Mouse (Mus musculus) CH12.LX (cell line): ENCODE data around the gene Ppox. TPM values are rescaled to one million over a fixed set of nuclear protein-coding genes. Genes with fewer than 3 reads are reported as not detected.

Experiments
- DNase-seq: peaks from one replicate; pipeline ENCODE4 v3.0.0-alpha.2; 2013; ENCODE audit errors: extremely low read depth
- H3K27ac ChIP-seq: 2 replicates; pipeline ENCODE4 v1.5.1; 2012; ENCODE audit warnings: low read depth, mild to moderate bottlenecking, control low read depth, moderate library complexity; ENCODE audit not compliant: insufficient read depth
- H3K27me3 ChIP-seq: replicated peaks from 2 replicates; pipeline ENCODE3; 2012; ENCODE audit warnings: inconsistent platforms
- H3K36me3 ChIP-seq, 2 experiments: replicated peaks in 1 of 2; 2 replicates each; pipeline versions ENCODE3 to v1.6.1; 2012; ENCODE audit warnings: inconsistent platforms in 1 of 2, low read length in 1 of 2, mild to moderate bottlenecking in 1 of 2, mixed read lengths in 1 of 2, moderate library complexity in 1 of 2; ENCODE audit not compliant: control insufficient read depth in 1 of 2, insufficient read depth in 1 of 2
- H3K4me1 ChIP-seq, 2 experiments: 2 replicates each; pipeline ENCODE4 v1.6.1; 2012; ENCODE audit warnings: inconsistent platforms in 1 of 2, moderate library complexity in 1 of 2; ENCODE audit not compliant: insufficient read depth in 2 of 2, control insufficient read depth in 1 of 2
- H3K4me2 ChIP-seq: 2 replicates; pipeline ENCODE4 v1.6.1; 2012; ENCODE audit warnings: low read depth, mild to moderate bottlenecking, control low read depth; ENCODE audit not compliant: poor library complexity, insufficient read depth, severe bottlenecking
- H3K4me3 ChIP-seq, 3 experiments: fragments of 150-350 bp in 1 of 3; sonication (generic) in 1 of 3; replicated peaks in 1 of 3; 2 replicates each; pipeline versions ENCODE3 to v1.5.1; 2011 to 2012; ENCODE audit warnings: low read depth in 2 of 3, low read length in 2 of 3, mild to moderate bottlenecking in 2 of 3, moderate library complexity in 2 of 3, control low read depth in 1 of 3, improper control_type of control experiment in 1 of 3, inconsistent platforms in 1 of 3, mixed read lengths in 1 of 3; ENCODE audit not compliant: poor library complexity in 1 of 3
- H3K79me2 ChIP-seq: replicated peaks from 2 replicates; pipeline ENCODE4 v1.6.1; 2012; ENCODE audit warnings: mild to moderate bottlenecking, moderate library complexity; ENCODE audit not compliant: control insufficient read depth, poor library complexity, insufficient read depth, severe bottlenecking; ENCODE audit errors: extremely low read depth
- H3K9ac ChIP-seq: 2 replicates; pipeline ENCODE4 v1.6.1; 2012; ENCODE audit warnings: low read depth, mild to moderate bottlenecking, control low read depth, moderate library complexity; ENCODE audit not compliant: insufficient read depth
- H3K9me3 ChIP-seq: replicated peaks from 2 replicates; pipeline ENCODE3; 2012; ENCODE audit warnings: low read length, inconsistent platforms, mixed read lengths
- CHD2 ChIP-seq: IDR thresholded peaks from 2 replicates; pipeline ENCODE4 v1.6.1; 2011; ENCODE audit warnings: low read length, improper control_type of control experiment
- ELF1 ChIP-seq: IDR thresholded peaks from 2 replicates; pipeline ENCODE4 v1.6.1; 2014; ENCODE audit warnings: low read depth, mild to moderate bottlenecking, inconsistent platforms, low read length, improper control_type of control experiment
- GABPA ChIP-seq: IDR thresholded peaks from 2 replicates; pipeline ENCODE4 v1.6.1; 2012; ENCODE audit warnings: low read depth, low read length, improper control_type of control experiment, inconsistent platforms; ENCODE audit not compliant: insufficient replicate concordance
- IRF4 ChIP-seq: IDR thresholded peaks from 2 replicates; pipeline ENCODE4 v1.6.1; 2014; ENCODE audit warnings: low read depth, mild to moderate bottlenecking, inconsistent platforms, low read length, improper control_type of control experiment
- MAFK ChIP-seq: IDR thresholded peaks from 2 replicates; pipeline ENCODE4 v1.6.1; 2011; ENCODE audit warnings: low read length, improper control_type of control experiment; ENCODE audit not compliant: insufficient replicate concordance
- MYC ChIP-seq: IDR thresholded peaks from 2 replicates; pipeline ENCODE4 v1.6.1; 2011; ENCODE audit warnings: low read depth, mild to moderate bottlenecking, improper control_type of control experiment, low read length
- NRF1 ChIP-seq: IDR thresholded peaks from 2 replicates; pipeline ENCODE4 v1.6.1; 2014; ENCODE audit warnings: low read depth, mild to moderate bottlenecking, inconsistent platforms, low read length, improper control_type of control experiment, moderate library complexity
- POLR2A ChIP-seq: IDR thresholded peaks from 2 replicates; pipeline ENCODE4 v1.6.1; 2011; ENCODE audit warnings: low read depth, mild to moderate bottlenecking, improper control_type of control experiment, low read length
- POLR2AphosphoS2 ChIP-seq: IDR thresholded peaks from 2 replicates; pipeline ENCODE4 v1.6.1; 2011; ENCODE audit warnings: low read depth, low read length, improper control_type of control experiment
- RAD21 ChIP-seq: IDR thresholded peaks from 2 replicates; pipeline ENCODE4 v1.6.1; 2011; ENCODE audit warnings: low read depth, mild to moderate bottlenecking, low read length, improper control_type of control experiment, moderate library complexity
- RCOR1 ChIP-seq: conservative IDR thresholded peaks from 2 replicates; pipeline ENCODE4 v1.6.1; 2012; ENCODE audit warnings: low read depth, mild to moderate bottlenecking, inconsistent platforms, low read length, improper control_type of control experiment
- SIN3A ChIP-seq: IDR thresholded peaks from 2 replicates; pipeline ENCODE4 v1.6.1; 2012; ENCODE audit warnings: low read length, improper control_type of control experiment, inconsistent platforms
- SMC3 ChIP-seq: IDR thresholded peaks from 2 replicates; pipeline ENCODE4 v1.6.1; 2011; ENCODE audit warnings: low read depth, low read length, improper control_type of control experiment
- TBP ChIP-seq: conservative IDR thresholded peaks from 2 replicates; pipeline ENCODE4 v1.6.1; 2011; ENCODE audit warnings: low read depth, low read length, improper control_type of control experiment
- ZC3H11A ChIP-seq: IDR thresholded peaks from 2 replicates; pipeline ENCODE4 v1.6.1; 2012; ENCODE audit warnings: low read depth, mild to moderate bottlenecking, inconsistent platforms, low read length, improper control_type of control experiment
- ZNF384 ChIP-seq: IDR thresholded peaks from 2 replicates; pipeline ENCODE4 v1.6.1; 2012; ENCODE audit warnings: low read depth, low read length, improper control_type of control experiment, inconsistent platforms
- dilution Hi-C: fragments of 300-500 bp; cut with MboI; formaldehyde crosslinking; loops from 2 replicates; pipeline ENCODE4 v1.14.3; 2020; ENCODE audit warnings: low sequenced_read_pairs; ENCODE audit not compliant: extremely low pct_unique_long_range_greater_than_20kb, extremely low pct_ligation_motif_present
- in situ Hi-C: fragments of 300-500 bp; cut with MboI; formaldehyde crosslinking; loops from 3 replicates; pipeline ENCODE4 v1.14.3; 2019; ENCODE audit warnings: low sequenced_read_pairs, low pct_ligation_motif_present, low pct_unique_long_range_greater_than_20kb, mixed read lengths
- polyA plus RNA-seq: library from polyadenylated mRNA; unstranded; fragments of >175 nt; gene quantifications from 2 replicates; pipeline ENCODE4 v1.2.1, GENCODE M21; 2012; ENCODE audit warnings: low read depth; ENCODE audit not compliant: insufficient read length
- total RNA-seq, 2 experiments: library from RNA; depleted of rRNA; stranded (reverse); fragments of 300-350 nt in 1 of 2; fragments of >200 nt in 1 of 2; gene quantifications; 2 replicates each; pipeline ENCODE4 v1.2.3; 2012 to 2014

Gene Ppox
- total and polyA plus RNA-seq, 3 experiments, result 10.5 to 15.1 (median 13.6) TPM

- no peaks in the 10 kb centered on the region for H3K79me2 ChIP-seq
- H3K9me3 ChIP-seq, result no peaks in the 10 kb centered on the region
- DNase-seq, result no peak
- H3K9ac ChIP-seq, result no peak overlapping the region
- dilution Hi-C loops (no loop called here), in situ Hi-C loops (no loop called here)
- H3K27ac ChIP-seq, result no peak overlapping the region
- H3K4me1 ChIP-seq, result peaks cover 11 to 73% of the 10 kb centered on the region in 2 experiments
- H3K36me3 ChIP-seq, result peaks cover 14 to 26% of the 10 kb centered on the region in 2 experiments
- no peak for TF ChIP-seq RAD21
- no peak for TF ChIP-seq MYC
- TF ChIP-seq GABPA, result no peak
- no peak for TF ChIP-seq POLR2AphosphoS2
- no peak for TF ChIP-seq ZNF384
- no peak for TF ChIP-seq IRF4
- TF ChIP-seq MAFK, result no peak
- no peak for TF ChIP-seq SMC3
- TF ChIP-seq SIN3A, result no peak
- no peak for TF ChIP-seq ZC3H11A
- no peak for TF ChIP-seq RCOR1
- no peak overlapping the region for H3K4me3 ChIP-seq
- H3K4me2 ChIP-seq, result no peak overlapping the region
- H3K27me3 ChIP-seq, result no peaks in the 10 kb centered on the region
Measured at GRCm38 (mm10) chr1:171230215-171230614, 50.8 kb downstream of the Ppox start.

- dilution Hi-C loops (no loop called here), in situ Hi-C loops (loop anchor here (10.0 kb wide), 1 partner anchor 335 kb away; no protein-coding TSS in a partner anchor)
- Histone ChIP-seq H3K4me3 (no peak overlapping the region), H3K4me2 (no peak overlapping the region), H3K27ac (no peak overlapping the region), H3K9me3 (no peaks in the 10 kb centered on the region), H3K9ac (no peak overlapping the region), H3K27me3 (no peaks in the 10 kb centered on the region), H3K4me1 (peaks cover 11 to 68% of the 10 kb centered on the region in 2 experiments), H3K79me2 (no peaks in the 10 kb centered on the region), H3K36me3 (peaks cover 10 to 21% of the 10 kb centered on the region in 2 experiments)
- no peak for DNase-seq
- TF ChIP-seq TBP, result no peak
- no peak for TF ChIP-seq CHD2
- no peak for TF ChIP-seq POLR2A
- TF ChIP-seq ELF1, result no peak
- TF ChIP-seq NRF1, result no peak
- no peak for TF ChIP-seq SMC3
- TF ChIP-seq ZNF384, result no peak
Measured at GRCm38 (mm10) chr1:171229750-171230149, 51.2 kb downstream of the Ppox start.
